Comparison of ENCODE assay signal across 9 mouse cellular contexts in the genomic region with DNA sequence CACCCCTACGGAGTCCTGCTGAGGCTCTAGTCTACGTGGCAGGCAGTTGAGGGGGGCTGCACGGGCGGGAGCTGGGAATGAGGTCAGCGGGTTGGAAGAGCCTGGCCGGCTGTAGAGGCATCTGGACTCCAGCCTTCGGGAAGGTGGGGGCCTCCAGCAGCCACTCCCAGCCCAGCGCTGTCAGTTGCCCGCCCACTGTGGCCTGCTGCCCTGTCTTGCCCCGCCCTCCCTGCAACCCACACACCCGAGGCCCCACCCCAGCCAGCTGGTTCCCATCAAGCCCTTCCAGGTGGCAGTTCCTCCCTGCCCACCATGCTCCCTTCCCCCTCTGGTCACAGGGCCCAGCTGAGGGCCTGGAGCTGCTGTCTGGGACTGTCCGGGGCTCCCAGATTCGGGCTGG. TPM values are rescaled to one million over a fixed set of nuclear protein-coding genes. Genes with fewer than 3 reads are reported as not detected.
A peak's percentile ranks its signal among the peaks of the same experiment; 100 is the strongest.
DNase-seq lines count a peak whose midpoint lies in the region; ATAC-seq and TF ChIP-seq lines count a peak whose summit lies in the region.
"Had no signal": no experiment of that assay in that cellular context is flagged by ENCODE, and none has a peak within 500 bp of the region (broad histone marks: within the 10 kb centered on the region; RNA-seq: fewer than 3 reads in every experiment).

No protein-coding gene starts in this region.

- peaks cover 36% of the 10 kb centered on the region for H3K27me3 ChIP-seq in forebrain, embryonic 12.5 days
- peaks cover 10% of the 10 kb centered on the region; the same call in 1 of the 2 replicates for H3K27me3 ChIP-seq in heart, postnatal 0 days (ENCODE audit: control insufficient read depth, insufficient read depth, low read length)
- no peaks in the 10 kb centered on the region for H3K27me3 ChIP-seq in kidney, postnatal 0 days (ENCODE audit: insufficient read depth, low read length)

- H3K9ac ChIP-seq in forebrain, embryonic 12.5 days: no peak overlapping the region
- H3K9ac ChIP-seq in heart, postnatal 0 days (replicated peaks; ENCODE audit: low read depth, low read length): no peak overlapping the region
- H3K9ac ChIP-seq in kidney, postnatal 0 days (ENCODE audit: low read depth, low read length): 0 out of 2 replicates have a peak overlapping the region, but pooled peaks have one; percentile 18

- no peak for TF ChIP-seq EP300 in heart, postnatal 0 days (IDR thresholded peaks at IDR 0.05; ENCODE audit: low read depth)

- H3K9me3 ChIP-seq in forebrain, embryonic 12.5 days: no peaks in the 10 kb centered on the region
- H3K9me3 ChIP-seq in heart, postnatal 0 days (replicated peaks; ENCODE audit: control insufficient read depth, low read length): no peaks in the 10 kb centered on the region
- H3K9me3 ChIP-seq in kidney, postnatal 0 days (replicated peaks; ENCODE audit: low read length): no peaks in the 10 kb centered on the region

- peak overlapping the region; percentile 37; the same call in 1 of the 2 replicates for H3K27ac ChIP-seq in forebrain, embryonic 12.5 days
- H3K27ac ChIP-seq in heart, postnatal 0 days (ENCODE audit: low read depth): peak overlapping the region; percentile 67
- H3K27ac ChIP-seq in kidney, postnatal 0 days: peak overlapping the region; percentile 92
- H3K27ac ChIP-seq: left cerebral cortex, adult 2 months had no signal

- 6% methylated on average over 13 of the region's 13 CpGs for WGBS in forebrain, embryonic 12.5 days
- under 1% methylated on average over 12 of the region's 13 CpGs for WGBS in heart, postnatal 0 days
- WGBS in kidney, postnatal 0 days: 4% methylated on average over 13 of the region's 13 CpGs

- no peak for TF ChIP-seq CTCF in heart, postnatal 0 days (IDR thresholded peaks at IDR 0.05; ENCODE audit: low read depth)
- no peak for TF ChIP-seq CTCF in kidney, postnatal 0 days (IDR thresholded peaks at IDR 0.05; ENCODE audit: low read depth)

- peak overlapping the region; percentile 34 for H3K4me2 ChIP-seq in forebrain, embryonic 12.5 days
- H3K4me2 ChIP-seq in heart, postnatal 0 days (ENCODE audit: low read depth, low read length): peak overlapping the region; percentile 34
- H3K4me2 ChIP-seq in kidney, postnatal 0 days (ENCODE audit: low read length): peak overlapping the region; percentile 21; the same call in 1 of the 2 replicates

- DNase-seq in right cerebral cortex, postnatal 10 days (ENCODE audit: low spot score in 2 of 2): peak; percentile 49 to 53
- DNase-seq in right cerebral cortex, postnatal 25 days: no peak
- peak; percentile 93 for DNase-seq in heart, postnatal 0 days (ENCODE audit: low spot score)
- peak; percentile 96 for DNase-seq in kidney, postnatal 0 days (ENCODE audit: low spot score)
- peak; percentile 97 for DNase-seq in lung, postnatal 10 days
- DNase-seq in right cerebral cortex, postnatal 4 days: peak; percentile 24

- H3K4me1 ChIP-seq in forebrain, embryonic 12.5 days: peaks cover 17% of the 10 kb centered on the region
- H3K4me1 ChIP-seq in heart, postnatal 0 days (ENCODE audit: control insufficient read depth, insufficient read depth): peaks cover 18% of the 10 kb centered on the region
- H3K4me1 ChIP-seq in kidney, postnatal 0 days (replicated peaks; ENCODE audit: insufficient read depth, low read length): peaks cover 30% of the 10 kb centered on the region

- peak; percentile 87 for ATAC-seq in forebrain, embryonic 12.5 days (ENCODE audit: low FRiP score)
- peak; percentile 94 for ATAC-seq in heart, postnatal 0 days (ENCODE audit: insufficient read depth, low read depth)
- ATAC-seq in kidney, postnatal 0 days (replicated peaks; ENCODE audit: low FRiP score, low read depth): peak; percentile 93
- ATAC-seq in monocyte, adult 5-6 weeks (replicated peaks; ENCODE audit: insufficient number of reproducible peaks, low FRiP score, low TSS enrichment, poor library complexity, severe bottlenecking): no peak

- H3K4me3 ChIP-seq in forebrain, embryonic 12.5 days (replicated peaks): no peak overlapping the region
- H3K4me3 ChIP-seq in heart, postnatal 0 days (ENCODE audit: low read depth, low read length): no peak overlapping the region
- H3K4me3 ChIP-seq in kidney, postnatal 0 days (replicated peaks; ENCODE audit: low read depth, low read length): no peak overlapping the region
- H3K4me3 ChIP-seq: left cerebral cortex, adult 2 months had no signal

- H3K36me3 ChIP-seq in forebrain, embryonic 12.5 days (replicated peaks): no peaks in the 10 kb centered on the region
- H3K36me3 ChIP-seq in heart, postnatal 0 days (replicated peaks; ENCODE audit: control insufficient read depth, insufficient read depth, low read length): no peaks in the 10 kb centered on the region
- H3K36me3 ChIP-seq in kidney, postnatal 0 days (ENCODE audit: insufficient read depth, low read length): no peaks in the 10 kb centered on the region

RNA-seq across cellular contexts. Expression of a gene that starts 7.2 kb away (rescaled TPM):
- 208 and 267 TPM in 2 replicates for polyA plus RNA-seq in forebrain, embryonic 12.5 days (2016; fragmentation: Nextera tagmentation; extraction: Ambion mirVana)
- total RNA-seq in heart, postnatal 0 days (2014; rRNA removed; ENCODE audit: low replicate concordance): 263 and 322 TPM in 2 replicates
- polyA plus RNA-seq in heart, postnatal 0 days (2015; fragmentation: Nextera tagmentation; extraction: Ambion mirVana): 334 and 345 TPM in 2 replicates
- 353 and 441 TPM in 2 replicates for polyA plus RNA-seq in kidney, postnatal 0 days (2015; fragmentation: Nextera tagmentation; extraction: Ambion mirVana)
- not detected in 3 replicates for total RNA-seq in monocyte, adult 5-6 weeks (2017)

RNA-seq across cellular contexts. Expression of a gene that starts 38.6 kb away (rescaled TPM):
- polyA plus RNA-seq in forebrain, embryonic 12.5 days (2016; fragmentation: Nextera tagmentation; extraction: Ambion mirVana): not detected in 2 replicates
- not detected in 2 replicates for total RNA-seq in heart, postnatal 0 days (2014; rRNA removed; ENCODE audit: low replicate concordance)
- 0.27 TPM in 1 of 2 replicates, not detected in the other for polyA plus RNA-seq in heart, postnatal 0 days (2015; fragmentation: Nextera tagmentation; extraction: Ambion mirVana)
- polyA plus RNA-seq in kidney, postnatal 0 days (2015; fragmentation: Nextera tagmentation; extraction: Ambion mirVana): not detected in 2 replicates
- 2.5 TPM in 1 of 3 replicates, not detected in the others for total RNA-seq in monocyte, adult 5-6 weeks (2017)
- total RNA-seq: left cerebral cortex, adult 2 months had no signal

RNA-seq across cellular contexts. Expression of a gene that starts 47.3 kb away (rescaled TPM):
- not detected in 2 replicates for polyA plus RNA-seq in forebrain, embryonic 12.5 days (2016; fragmentation: Nextera tagmentation; extraction: Ambion mirVana)
- 47.5 and 313 TPM in 2 replicates for total RNA-seq in heart, postnatal 0 days (2014; rRNA removed; ENCODE audit: low replicate concordance)
- polyA plus RNA-seq in heart, postnatal 0 days (2015; fragmentation: Nextera tagmentation; extraction: Ambion mirVana): 62.2 and 62.4 TPM in 2 replicates
- polyA plus RNA-seq in kidney, postnatal 0 days (2015; fragmentation: Nextera tagmentation; extraction: Ambion mirVana): 0.28 and 0.52 TPM in 2 replicates
- total RNA-seq in monocyte, adult 5-6 weeks (2017): not detected in 3 replicates

Comparison
In these comparisons a context has a peak if more than half of its experiments do, and no peak if none do; other contexts are left out.
1. H3K27ac ChIP-seq: peak in every context shown above with its lines; median percentile 92 in kidney, postnatal 0 days; 67 in heart, postnatal 0 days; 37 in forebrain, embryonic 12.5 days.
2. RNA of a gene that starts 47.3 kb away (polyA plus RNA-seq): 62.2 to 62.4 TPM in heart, postnatal 0 days; 0.28 to 0.52 TPM in kidney, postnatal 0 days and not detected in forebrain, embryonic 12.5 days; every median in the first group is over 10 times any median in the second.
3. Peak in every context shown above with its lines, with median percentiles within 50 percentile points of each other: H3K4me2 ChIP-seq.